Mouse (Mus musculus): Measurements from ENCODE around the gene Adm.
A peak's percentile ranks its signal among the peaks of the same experiment; 100 is the strongest.
"Not testable (repeated sequence)": the region's sequence is repeated elsewhere in the genome, so short reads cannot be mapped to it uniquely, and the experiment has no call there.

Adm gene

GRCm38 (mm10) chr7:110628611-110629354, 1.3 kb downstream of the Adm start:
- no peak for DNase-seq (ENCODE audit: extremely low spot score, low read depth, low spot score)

- DNase-seq (ENCODE audit: extremely low spot score, low read depth, low spot score) = no peak
Measured at GRCm38 (mm10) chr7:110629892-110630666, 2.6 kb downstream of the Adm start.

- no peak for DNase-seq (ENCODE audit: extremely low spot score, low read depth, low spot score)
Measured at GRCm38 (mm10) chr7:110631136-110631888, 3.9 kb downstream of the Adm start.

- no peak for DNase-seq (ENCODE audit: extremely low spot score, low read depth, low spot score)
Measured at GRCm38 (mm10) chr7:110635929-110636328, 8.5 kb downstream of the Adm start.

GRCm38 (mm10) chr7:110636559-110636958, 9.1 kb downstream of the Adm start:
- DNase-seq (ENCODE audit: extremely low spot score, low read depth, low spot score) = no peak

GRCm38 (mm10) chr7:110638305-110639110, 11.0 kb downstream of the Adm start:
- no peak for DNase-seq (ENCODE audit: extremely low spot score, low read depth, low spot score)

- no peak for DNase-seq (ENCODE audit: extremely low spot score, low read depth, low spot score)
Measured at GRCm38 (mm10) chr7:110639291-110639915, 11.9 kb downstream of the Adm start.

- DNase-seq (ENCODE audit: extremely low spot score, low read depth, low spot score) = not testable (repeated sequence)
Measured at GRCm38 (mm10) chr7:110639958-110640357, 12.5 kb downstream of the Adm start.

- peak; percentile 52 for DNase-seq (ENCODE audit: extremely low spot score, low read depth, low spot score)
Measured at GRCm38 (mm10) chr7:110645311-110645710, 17.9 kb downstream of the Adm start.

GRCm38 (mm10) chr7:110645859-110646258, 18.4 kb downstream of the Adm start:
- no peak for DNase-seq (ENCODE audit: extremely low spot score, low read depth, low spot score)

GRCm38 (mm10) chr7:110646611-110647407, 19.3 kb downstream of the Adm start:
- DNase-seq (ENCODE audit: extremely low spot score, low read depth, low spot score) = no peak

- no peak for DNase-seq (ENCODE audit: extremely low spot score, low read depth, low spot score)
Measured at GRCm38 (mm10) chr7:110647559-110648454, 20.3 kb downstream of the Adm start.

GRCm38 (mm10) chr7:110648455-110649085, 21.1 kb downstream of the Adm start:
- DNase-seq (ENCODE audit: extremely low spot score, low read depth, low spot score) = no peak

- DNase-seq (ENCODE audit: extremely low spot score, low read depth, low spot score) = no peak
Measured at GRCm38 (mm10) chr7:110649133-110649987, 21.9 kb downstream of the Adm start.

- DNase-seq (ENCODE audit: extremely low spot score, low read depth, low spot score) = no peak
Measured at GRCm38 (mm10) chr7:110650491-110650890, 23.0 kb downstream of the Adm start.

GRCm38 (mm10) chr7:110651091-110651490, 23.6 kb downstream of the Adm start:
- no peak for DNase-seq (ENCODE audit: extremely low spot score, low read depth, low spot score)

GRCm38 (mm10) chr7:110655230-110655629, 27.8 kb downstream of the Adm start:
- no peak for DNase-seq (ENCODE audit: extremely low spot score, low read depth, low spot score)
